Mouse (Mus musculus) layer of hippocampus, adult 8-10 months (tissue): ENCODE data around the gene Afap1l2. TPM values are rescaled to one million over a fixed set of nuclear protein-coding genes. Genes with fewer than 3 reads are reported as not detected.

Source experiments
- DNase-seq, 2 experiments: peaks; one replicate each; pipeline ENCODE4 v3.0.0; 2022; ENCODE audit warnings: low spot score in 2 of 2
- total RNA-seq, 4 experiments: library from RNA; stranded (reverse); gene quantifications; 2 replicates each; pipeline ENCODE4 v1.2.4; 2022

The Afap1l2 gene
- total RNA-seq, 4 experiments from 2014 or later, result 10.1 to 13.6 (median 12.0) TPM

- no peak for DNase-seq
Measured at GRCm38 (mm10) chr19:56944211-56944610, 63.8 kb downstream of the Afap1l2 start.

DNA sequence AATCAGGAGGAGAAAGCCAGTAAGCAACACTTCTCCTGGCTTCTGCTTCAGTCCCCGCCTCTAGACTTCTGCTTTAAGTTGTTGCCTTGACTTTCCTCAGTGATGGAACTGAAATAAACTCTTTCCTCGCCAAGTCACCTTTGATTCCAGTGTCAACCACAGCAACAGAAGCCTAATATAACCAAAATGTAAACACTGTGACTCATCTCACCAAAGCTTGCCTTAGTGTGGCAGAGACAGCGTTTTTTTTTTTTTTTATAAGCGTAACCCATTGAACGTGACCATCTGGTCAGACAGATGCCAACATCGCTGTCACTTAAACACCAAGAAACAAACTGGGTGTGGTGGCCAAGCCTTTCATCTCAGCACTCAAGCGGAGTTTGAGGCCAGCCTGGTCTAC, 65.8 kb downstream of the Afap1l2 start:
- no peak for DNase-seq

DNA sequence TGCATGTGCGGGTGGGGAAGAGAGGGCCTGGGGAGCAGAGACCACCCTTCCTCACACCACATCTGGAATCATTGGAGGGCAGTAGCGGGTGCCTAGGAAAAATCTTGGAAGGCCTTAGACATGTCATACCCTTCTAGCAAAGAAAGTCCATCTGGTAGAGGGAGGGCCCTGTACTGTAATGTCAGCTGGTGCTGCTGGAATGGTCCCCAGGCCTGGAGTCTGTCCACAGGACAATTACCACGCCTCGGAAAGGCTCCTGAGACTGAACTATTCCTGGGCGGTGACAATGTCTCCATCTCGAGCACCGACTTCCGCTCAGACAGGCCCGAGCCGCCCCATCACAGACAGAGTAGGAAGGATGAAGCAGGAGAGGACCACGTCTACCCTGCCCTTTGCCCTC, 67.5 kb downstream of the Afap1l2 start:
- DNase-seq, result no peak

GRCm38 (mm10) chr19:56939826-56940225, 68.2 kb downstream of the Afap1l2 start:
- DNase-seq, result no peak

DNA sequence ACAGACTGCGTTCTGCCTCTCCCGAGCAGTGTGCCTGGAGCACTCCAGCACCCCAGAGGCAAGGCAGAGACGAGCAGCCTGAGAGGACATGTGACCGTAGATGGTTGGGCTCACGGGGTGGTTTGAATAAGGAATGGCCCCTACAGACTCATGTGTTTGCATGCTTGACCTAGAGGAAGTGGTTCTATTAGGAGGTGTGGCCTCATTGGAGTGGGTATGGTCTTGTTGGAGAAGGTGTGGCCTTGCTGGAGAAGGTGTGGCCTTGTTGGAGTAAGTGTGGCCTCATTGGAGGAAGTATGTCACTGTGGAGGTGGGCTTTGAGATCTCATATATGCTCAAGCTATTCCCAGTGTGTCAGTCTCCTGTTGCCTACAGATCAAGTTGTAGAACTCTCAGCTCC, 70.1 kb downstream of the Afap1l2 start:
- DNase-seq, result no peak

DNA sequence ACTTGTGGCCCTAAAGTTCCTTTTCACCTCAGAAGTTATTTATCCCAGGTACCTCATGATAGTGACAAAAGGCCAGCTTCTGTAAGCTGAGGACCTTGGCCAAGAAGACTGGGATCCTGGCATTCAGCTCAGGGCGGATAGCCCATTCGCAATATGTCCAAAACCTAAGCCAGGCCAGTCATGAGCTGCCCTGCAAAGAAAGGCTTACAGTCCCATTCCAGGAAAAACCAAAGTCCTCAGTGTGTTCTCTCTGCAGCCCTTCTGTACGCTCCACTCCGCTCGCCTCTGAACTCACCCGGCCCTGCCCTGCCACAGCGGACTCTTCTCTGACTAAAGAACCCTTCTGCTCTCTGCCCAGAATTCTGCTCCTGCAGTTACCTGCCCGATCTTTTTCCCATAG, 71.8 kb downstream of the Afap1l2 start:
- no peak for DNase-seq

DNA sequence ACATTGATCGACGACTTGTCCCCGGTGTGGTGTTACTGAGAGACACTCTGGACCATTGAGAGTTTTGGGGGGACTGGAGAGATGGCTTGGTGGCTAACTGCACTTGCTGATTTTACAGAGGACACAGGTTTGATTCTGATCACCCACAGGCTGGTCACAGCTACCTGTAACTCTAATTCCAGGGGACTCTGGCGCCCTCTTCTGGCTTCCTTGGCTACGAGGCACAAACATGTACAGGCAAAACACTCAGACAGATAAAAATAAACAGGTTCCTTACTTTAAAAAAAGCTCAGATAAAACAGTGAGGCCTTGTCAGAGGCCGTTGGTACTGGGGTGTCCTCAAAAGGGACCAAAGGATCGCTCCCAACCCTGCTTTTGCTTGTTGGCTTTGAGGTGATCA, 72.3 kb downstream of the Afap1l2 start:
- DNase-seq, result no peak

DNA sequence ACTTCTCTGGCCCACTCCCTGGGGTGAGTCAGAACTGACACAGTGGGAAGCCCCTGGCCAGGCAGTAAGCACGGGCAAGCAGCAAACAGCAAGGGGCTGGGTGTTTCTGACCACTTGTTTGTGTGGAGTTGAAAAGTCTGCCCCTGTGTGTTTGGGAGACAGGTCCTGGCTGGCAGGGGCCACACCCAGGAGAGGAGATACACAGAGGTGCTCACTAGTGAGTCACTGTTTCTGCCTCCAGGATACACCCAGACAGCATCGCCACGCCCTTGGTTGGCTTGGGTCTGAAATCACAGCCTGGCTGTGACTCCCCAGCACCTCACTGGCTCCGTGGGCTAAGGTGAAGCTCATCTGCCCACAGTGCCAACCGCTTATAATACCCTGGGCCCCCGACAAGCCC, 72.9 kb downstream of the Afap1l2 start:
- no peak for DNase-seq

DNA sequence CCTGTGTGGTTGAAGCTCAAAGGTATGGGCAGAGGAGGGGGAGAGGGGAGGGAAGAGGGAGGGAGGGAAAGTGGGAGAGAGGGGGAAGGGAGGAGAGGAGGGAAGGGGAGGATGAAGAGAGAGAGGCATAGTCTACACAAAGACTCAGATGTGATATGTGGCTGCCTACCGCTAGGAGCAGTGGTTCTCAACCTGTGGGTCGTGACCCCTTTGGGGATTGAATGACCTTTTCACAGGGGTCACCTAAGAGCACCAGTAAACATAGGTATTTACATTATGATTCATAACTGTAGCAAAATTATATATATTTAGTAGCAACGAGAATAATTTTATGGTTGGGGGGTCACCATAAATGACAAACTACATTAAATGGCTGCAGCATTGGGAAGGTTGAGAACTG, 74.2 kb downstream of the Afap1l2 start:
- no peak for DNase-seq

- no peak for DNase-seq
Measured at GRCm38 (mm10) chr19:56930029-56930428, 78.0 kb downstream of the Afap1l2 start.

- no peak for DNase-seq
Measured at GRCm38 (mm10) chr19:56929392-56929791, 78.6 kb downstream of the Afap1l2 start.

GRCm38 (mm10) chr19:56921744-56922143, 86.3 kb downstream of the Afap1l2 start:
- DNase-seq, result no peak

DNA sequence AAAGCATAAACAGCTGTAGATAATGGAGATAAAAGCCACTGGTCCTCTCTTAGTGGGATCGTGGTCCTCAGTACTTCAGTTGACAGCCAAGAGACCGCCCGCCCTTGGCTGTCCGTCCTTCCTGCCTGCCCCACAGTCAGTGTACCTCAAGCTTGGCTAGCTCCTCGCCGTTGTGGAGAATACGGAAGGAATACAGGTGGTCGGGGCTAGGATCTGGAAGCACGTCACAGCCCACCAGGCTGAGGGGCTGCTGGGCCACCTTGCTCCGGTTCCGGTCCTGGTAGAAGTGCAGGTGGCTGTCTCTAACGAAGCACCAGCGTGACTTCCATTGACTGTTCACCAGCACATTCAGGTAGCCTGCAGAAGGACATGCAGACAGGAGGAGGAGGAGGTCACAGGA, 87.8 kb downstream of the Afap1l2 start:
- no peak for DNase-seq

DNA sequence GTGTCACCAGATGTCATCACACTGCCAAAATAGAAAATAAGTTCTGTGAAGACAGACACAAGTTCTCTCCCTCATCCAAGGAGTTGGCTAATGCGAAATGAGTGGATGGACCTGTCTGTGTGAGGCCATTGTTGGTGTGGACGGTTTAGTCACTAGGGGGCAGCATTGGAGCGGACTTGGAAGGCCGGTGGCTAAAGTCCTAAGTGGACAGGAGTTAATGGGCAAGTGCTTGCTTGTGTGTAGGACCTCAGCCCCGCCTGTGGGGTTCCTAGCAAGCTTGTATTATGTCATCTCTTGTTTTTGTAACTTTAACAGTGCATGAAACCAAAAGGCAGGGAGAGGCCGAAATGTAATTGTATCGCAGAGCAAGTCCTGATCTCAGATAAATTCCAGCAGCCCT, 88.4 kb downstream of the Afap1l2 start:
- DNase-seq, result peak; percentile 77 to 86

DNA sequence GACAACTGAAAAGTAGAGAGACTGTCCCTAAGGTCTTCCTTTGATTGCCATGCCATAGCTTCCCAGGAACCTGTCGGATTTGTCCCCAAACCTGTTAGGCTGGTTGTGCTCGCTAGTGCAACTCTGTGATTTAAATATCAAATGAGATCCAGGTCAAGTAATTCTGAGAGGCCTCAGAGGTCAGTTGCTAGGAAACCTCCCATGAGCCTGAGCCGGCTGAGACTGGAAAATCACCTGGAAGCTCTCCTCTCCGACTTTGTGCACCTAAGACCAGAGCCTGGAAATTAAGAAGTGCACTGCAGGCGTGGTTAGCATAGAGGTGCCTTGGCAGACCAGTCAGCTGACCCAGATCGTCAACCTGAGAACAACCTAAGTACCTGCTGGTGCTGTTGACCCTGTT, 92.9 kb downstream of the Afap1l2 start:
- DNase-seq, result no peak

- no peak for DNase-seq
Measured at GRCm38 (mm10) chr19:56914658-56915057, 93.4 kb downstream of the Afap1l2 start.

DNA sequence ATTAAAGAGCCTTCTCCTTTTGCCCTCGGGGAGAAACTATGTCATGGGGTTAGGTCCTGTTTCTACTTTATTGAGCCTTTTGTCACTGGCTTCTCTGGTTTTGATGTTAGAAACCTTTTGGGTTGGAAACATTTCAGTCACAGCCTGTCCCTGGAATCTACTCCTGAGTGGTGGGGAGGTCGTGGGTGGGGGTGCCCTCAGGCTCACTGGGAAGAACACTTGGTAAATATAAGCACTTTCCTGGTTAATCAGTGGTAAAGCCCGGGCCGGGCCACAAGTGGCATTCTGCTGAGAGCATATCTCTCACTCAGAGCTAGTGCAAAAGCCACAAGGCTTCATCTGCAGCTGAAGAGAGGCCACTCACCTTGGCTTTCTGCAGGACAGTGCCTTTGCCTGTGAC, 94.3 kb downstream of the Afap1l2 start:
- DNase-seq, result no peak

- DNase-seq, result no peak
Measured at GRCm38 (mm10) chr19:56910561-56910960, 97.5 kb downstream of the Afap1l2 start.

DNA sequence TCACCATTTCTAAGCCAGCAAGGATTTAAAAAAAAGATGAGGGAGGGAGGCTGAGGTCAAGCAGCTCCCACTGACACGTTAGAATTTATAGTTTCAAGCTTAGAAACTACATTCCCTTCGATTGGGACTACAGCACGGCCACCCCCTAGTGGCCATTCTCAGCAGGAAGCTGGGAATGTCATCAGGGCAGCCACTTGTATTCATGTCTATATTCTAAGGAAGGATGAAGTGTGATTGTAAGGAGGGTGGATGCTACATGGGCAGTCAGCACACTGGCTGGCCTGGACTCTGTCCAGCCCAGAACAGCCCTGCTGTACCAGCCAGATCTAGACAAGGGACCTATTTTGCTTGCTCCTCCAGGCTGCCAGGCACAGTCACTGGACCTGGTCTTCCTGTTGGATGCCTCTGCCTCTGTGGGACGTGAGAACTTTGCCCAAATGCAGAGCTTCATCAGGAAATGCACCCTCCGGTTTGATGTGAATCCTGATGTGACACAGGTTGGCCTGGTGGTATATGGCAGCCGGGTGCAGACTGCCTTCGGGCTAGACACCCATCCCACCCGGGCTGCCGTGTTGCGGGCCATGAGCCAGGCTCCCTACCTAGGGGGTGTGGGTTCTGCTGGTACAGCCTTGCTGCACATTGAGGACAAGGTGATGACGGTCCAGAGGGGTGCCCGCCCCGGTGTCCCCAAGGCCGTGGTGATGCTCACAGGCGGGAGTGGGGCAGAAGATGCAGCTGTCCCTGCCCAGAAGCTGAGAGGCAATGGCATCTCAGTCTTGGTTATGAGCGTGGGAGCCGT, 99.4 kb downstream of the Afap1l2 start:
- peak in 1 of 2 experiments; percentile 38 for DNase-seq

DNA sequence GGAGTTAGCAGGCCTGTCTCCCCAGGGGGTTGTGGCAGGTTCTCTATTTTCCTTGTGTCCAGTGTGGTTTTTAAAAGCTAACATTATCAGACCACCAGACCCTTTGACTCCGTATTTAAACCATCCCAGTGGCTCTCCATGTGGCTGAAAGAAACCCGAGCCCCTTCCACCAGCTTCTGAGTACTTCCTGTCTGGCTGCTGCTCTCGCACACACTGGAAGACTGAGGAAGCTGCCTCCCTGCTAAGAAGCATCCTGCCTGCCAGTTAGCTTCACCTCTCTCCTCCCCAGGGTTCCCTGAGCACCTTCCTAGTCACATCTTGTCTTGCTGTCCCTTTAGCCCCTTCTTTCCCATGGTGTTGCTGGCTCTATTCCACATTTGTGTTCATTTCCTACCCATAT, 100.2 kb downstream of the Afap1l2 start:
- no peak for DNase-seq

- no peak for DNase-seq
Measured at GRCm38 (mm10) chr19:56905395-56905794, 102.6 kb downstream of the Afap1l2 start.

- no peak for DNase-seq
Measured at GRCm38 (mm10) chr19:56904095-56904494, 103.9 kb downstream of the Afap1l2 start.

DNA sequence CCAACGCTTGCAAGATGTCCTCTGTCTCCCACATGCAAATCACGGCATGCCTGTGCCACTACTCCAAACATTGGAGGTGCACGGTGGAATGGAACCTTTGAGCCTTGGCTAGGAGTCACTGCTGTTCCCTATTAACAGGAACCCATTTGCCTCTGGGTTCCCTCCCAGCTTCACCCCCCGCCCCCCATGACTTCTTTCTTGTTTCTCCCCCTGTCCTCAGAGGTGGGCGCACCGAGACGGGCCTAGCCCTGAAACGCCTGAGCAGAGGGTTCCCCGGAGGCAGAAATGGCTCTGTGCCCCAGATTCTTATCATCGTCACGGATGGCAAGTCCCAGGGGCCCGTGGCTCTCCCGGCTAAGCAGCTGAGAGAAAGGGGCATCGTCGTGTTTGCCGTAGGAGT, 110.4 kb downstream of the Afap1l2 start:
- no peak for DNase-seq

DNA sequence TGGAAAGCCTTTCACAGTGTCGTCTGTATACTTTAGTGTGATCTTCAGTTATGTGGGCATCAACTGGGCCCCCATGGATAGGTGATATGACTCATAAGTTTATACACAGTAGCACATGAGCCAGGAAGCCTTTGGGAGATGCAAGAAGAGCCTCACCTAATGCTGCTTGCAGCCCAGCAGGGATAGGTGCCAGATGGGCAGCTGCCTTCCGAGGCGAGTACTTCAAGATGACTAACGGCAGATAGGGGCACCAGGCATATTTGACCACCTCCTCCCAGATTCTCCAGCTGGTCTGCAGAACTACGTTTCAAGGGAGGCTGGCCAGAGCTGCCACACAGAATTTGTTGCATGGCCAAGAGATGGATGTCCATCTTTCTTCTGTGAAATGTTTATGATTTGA, 114.7 kb downstream of the Afap1l2 start:
- DNase-seq, result no peak
